Comparison of ENCODE assay signal across 21 mouse cellular contexts in the genomic region with DNA sequence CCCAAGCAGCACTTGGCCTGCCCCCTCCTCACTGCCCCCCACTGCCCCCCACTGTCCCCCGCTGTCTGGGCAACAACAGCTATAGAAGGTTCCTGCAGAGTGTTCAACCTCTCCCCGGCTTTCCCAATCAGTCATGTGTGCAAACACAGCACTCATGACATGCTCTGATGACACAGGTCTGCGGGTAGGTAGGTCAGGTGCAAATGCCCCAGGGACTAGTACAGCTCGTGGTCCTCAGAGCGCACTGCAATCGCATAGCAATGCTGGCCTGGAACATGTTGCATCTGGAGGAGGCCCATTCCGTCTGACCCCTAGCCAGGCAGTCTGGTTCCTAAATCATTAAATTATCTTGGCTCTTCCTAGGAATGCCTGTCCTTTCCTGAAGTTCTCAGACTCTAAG. TPM values are rescaled to one million over a fixed set of nuclear protein-coding genes. Genes with fewer than 3 reads are reported as not detected.
"Had no signal": no experiment of that assay in that cellular context is flagged by ENCODE, and none has a peak within 500 bp of the region (broad histone marks: within the 10 kb centered on the region; RNA-seq: fewer than 3 reads in every experiment).

No protein-coding gene starts in this region.

- H3K36me3 ChIP-seq: midbrain, embryonic 12.5 days; midbrain, embryonic 15.5 days; neural tube, embryonic 12.5 days; neural tube, embryonic 15.5 days had no signal

- H3K9me3 ChIP-seq: midbrain, embryonic 12.5 days; midbrain, embryonic 15.5 days; neural tube, embryonic 12.5 days; neural tube, embryonic 15.5 days had no signal

- ATAC-seq: intestine, postnatal 0 days; midbrain, embryonic 15.5 days had no signal

- H3K27me3 ChIP-seq: midbrain, embryonic 12.5 days; midbrain, embryonic 15.5 days; neural tube, embryonic 12.5 days; neural tube, embryonic 15.5 days had no signal

- H3K27ac ChIP-seq: left cerebral cortex, adult 2 months; liver, embryonic 14.5 days; macrophage; midbrain, embryonic 12.5 days; midbrain, embryonic 15.5 days; neural tube, embryonic 12.5 days; neural tube, embryonic 15.5 days had no signal

- H3K4me1 ChIP-seq: midbrain, embryonic 12.5 days; midbrain, embryonic 15.5 days had no signal

- H3K4me3 ChIP-seq: left cerebral cortex, adult 2 months; midbrain, embryonic 12.5 days; midbrain, embryonic 15.5 days; neural tube, embryonic 12.5 days; neural tube, embryonic 15.5 days had no signal

- DNase-seq: kidney, adult 9 months; kidney, postnatal 10 days; kidney, postnatal 36 days; layer of hippocampus, postnatal 36 days; lung, adult 2 months; lung, postnatal 14 days; right cerebral cortex, adult 18-20 months; right cerebral cortex, postnatal 14 days; right cerebral cortex, postnatal 4 days; thymus, adult 18-20 months; thymus, postnatal 14 days had no signal

- H3K4me2 ChIP-seq: midbrain, embryonic 12.5 days; midbrain, embryonic 15.5 days; neural tube, embryonic 12.5 days; neural tube, embryonic 15.5 days had no signal

- H3K9ac ChIP-seq: liver, embryonic 14.5 days; midbrain, embryonic 12.5 days; midbrain, embryonic 15.5 days; neural tube, embryonic 12.5 days; neural tube, embryonic 15.5 days had no signal

RNA-seq across cellular contexts. Expression of a gene that starts 15.6 kb away (rescaled TPM):
- polyA plus RNA-seq: intestine, postnatal 0 days; limb, embryonic 11.5 days; lung, adult 2 months; lung, embryonic 16.5 days; macrophage; midbrain, embryonic 12.5 days; midbrain, embryonic 15.5 days; neural tube, embryonic 15.5 days had no signal
